Mouse (Mus musculus) myocyte (in vitro differentiated cells): ENCODE data around the gene Ccnd3. TPM values are rescaled to one million over a fixed set of nuclear protein-coding genes. Genes with fewer than 3 reads are reported as not detected.

Experiments used
- H3K27me3 ChIP-seq: one replicate; pipeline ENCODE4 v1.6.1; 2011; ENCODE audit not compliant: control insufficient read depth, insufficient read depth, insufficient read length
- H3K36me3 ChIP-seq: one replicate; pipeline ENCODE4 v1.6.1; 2011; ENCODE audit not compliant: control insufficient read depth, insufficient read depth
- H3K4me2 ChIP-seq: one replicate; pipeline ENCODE4 v1.6.1; 2011; ENCODE audit warnings: low read depth, control low read depth
- H3K4me3 ChIP-seq: one replicate; pipeline ENCODE4 v1.5.1; 2011; ENCODE audit warnings: mild to moderate bottlenecking, control low read depth, moderate library complexity
- H3K79me2 ChIP-seq: one replicate; pipeline ENCODE4 v1.6.1; 2011; ENCODE audit not compliant: control insufficient read depth, insufficient read depth
- H3ac ChIP-seq: one replicate; pipeline ENCODE4 v1.6.1; 2011; ENCODE audit not compliant: control insufficient read depth, insufficient read length
- CEBPB ChIP-seq: IDR thresholded peaks from 2 replicates; pipeline ENCODE4 v1.6.1; 2011; ENCODE audit warnings: mild to moderate bottlenecking, moderate library complexity; ENCODE audit not compliant: poor library complexity, insufficient read depth, severe bottlenecking
- E2F4 ChIP-seq: IDR thresholded peaks from one replicate; pipeline ENCODE4 v1.6.1; 2011; ENCODE audit warnings: mild to moderate bottlenecking, control low read depth, moderate library complexity; ENCODE audit not compliant: insufficient read depth
- MAX ChIP-seq: IDR thresholded peaks from one replicate; pipeline ENCODE4 v1.6.1; 2011; ENCODE audit warnings: low read depth, mild to moderate bottlenecking, control low read depth
- MYOD1 ChIP-seq, 3 experiments: IDR thresholded peaks; one replicate each; pipeline ENCODE4 v1.6.1; 2011; ENCODE audit warnings: control low read depth in 2 of 3, low read depth in 2 of 3, mild to moderate bottlenecking in 2 of 3, moderate library complexity in 1 of 3; ENCODE audit not compliant: insufficient read length in 2 of 3, control insufficient read depth in 1 of 3
- MYOG ChIP-seq, 3 experiments: IDR thresholded peaks; one replicate each; pipeline ENCODE4 v1.6.1; 2011; ENCODE audit warnings: control low read depth in 2 of 3, low read depth in 2 of 3, mild to moderate bottlenecking in 2 of 3; ENCODE audit not compliant: insufficient read length in 2 of 3, control insufficient read depth in 1 of 3, insufficient read depth in 1 of 3
- POLR2A ChIP-seq: IDR thresholded peaks from one replicate; pipeline ENCODE4 v1.6.1; 2011; ENCODE audit warnings: low read depth, mild to moderate bottlenecking, control low read depth, moderate library complexity; ENCODE audit not compliant: insufficient read length
- POLR2AphosphoS2 ChIP-seq: IDR thresholded peaks from one replicate; pipeline ENCODE4 v1.6.1; 2011; ENCODE audit warnings: low read depth, control low read depth; ENCODE audit not compliant: insufficient read length
- REST ChIP-seq: IDR thresholded peaks from one replicate; pipeline ENCODE4 v1.6.1; 2011; ENCODE audit warnings: mild to moderate bottlenecking, control low read depth, moderate library complexity; ENCODE audit not compliant: insufficient read depth, insufficient read length
- SRF ChIP-seq: IDR thresholded peaks from one replicate; pipeline ENCODE4 v1.6.1; 2011; ENCODE audit warnings: low read depth; ENCODE audit not compliant: control insufficient read depth, insufficient read length
- TCF12 ChIP-seq: IDR thresholded peaks from one replicate; pipeline ENCODE4 v1.6.1; 2011; ENCODE audit warnings: mild to moderate bottlenecking, control low read depth; ENCODE audit not compliant: poor library complexity, insufficient read depth, severe bottlenecking
- TCF3 ChIP-seq: IDR thresholded peaks from one replicate; pipeline ENCODE4 v1.6.1; 2011; ENCODE audit warnings: low read depth, control low read depth; ENCODE audit not compliant: insufficient read length
- USF1 ChIP-seq: IDR thresholded peaks from one replicate; pipeline ENCODE4 v1.6.1; 2011; ENCODE audit warnings: low read depth, mild to moderate bottlenecking, control low read depth, moderate library complexity
- polyA plus RNA-seq: library from polyadenylated mRNA; unstranded; fragments of >200 nt; fragmentation: generic; extraction: Trizol; gene quantifications from one replicate; pipeline ENCODE4 v1.2.1, GENCODE M21; 2012; ENCODE audit warnings: missing spikeins

Ccnd3 gene
- polyA plus RNA-seq, 1 experiment: 858 TPM

GRCm38 (mm10) chr17:47475714-47476113 lies 29.1 kb upstream of the Ccnd3 start:
- no peaks in the 10 kb centered on the region for H3K27me3 ChIP-seq
- H3K4me2 ChIP-seq: no peak overlapping the region
- TF ChIP-seq MYOD1 (IDR thresholded peaks at IDR 0.05; ENCODE audit: control insufficient read depth in 1 of 3, insufficient read length in 2 of 3, low read depth in 2 of 3) (no peak), MAX (no peak), E2F4 (no peak)
- no peak overlapping the region for H3K4me3 ChIP-seq
- H3ac ChIP-seq: no peak overlapping the region
- no peaks in the 10 kb centered on the region for H3K79me2 ChIP-seq
- H3K36me3 ChIP-seq: no peaks in the 10 kb centered on the region

GRCm38 (mm10) chr17:47479887-47480286 lies 25.0 kb upstream of the Ccnd3 start:
- no peak overlapping the region for H3ac ChIP-seq
- no peak overlapping the region for H3K4me3 ChIP-seq
- H3K79me2 ChIP-seq: no peaks in the 10 kb centered on the region
- H3K4me2 ChIP-seq: no peak overlapping the region
- no peaks in the 10 kb centered on the region for H3K36me3 ChIP-seq
- TF ChIP-seq TCF12 (no peak), POLR2AphosphoS2 (no peak), MYOD1 (IDR thresholded peaks at IDR 0.05; ENCODE audit: control insufficient read depth in 1 of 3, insufficient read length in 2 of 3, low read depth in 2 of 3) (no peak)
- no peaks in the 10 kb centered on the region for H3K27me3 ChIP-seq

GRCm38 (mm10) chr17:47482401-47482800 lies 22.4 kb upstream of the Ccnd3 start:
- Histone ChIP-seq H3K27me3 (no peaks in the 10 kb centered on the region), H3ac (no peak overlapping the region), H3K79me2 (no peaks in the 10 kb centered on the region), H3K36me3 (no peaks in the 10 kb centered on the region), H3K4me2 (no peak overlapping the region), H3K4me3 (no peak overlapping the region)
- TF ChIP-seq CEBPB (no peak), TCF12 (no peak), E2F4 (no peak), SRF (no peak), POLR2A (no peak), TCF3 (no peak), MYOG (IDR thresholded peaks at IDR 0.05; ENCODE audit: control insufficient read depth in 1 of 3, insufficient read depth in 1 of 3, insufficient read length in 2 of 3, low read depth in 2 of 3) (no peak), MYOD1 (IDR thresholded peaks at IDR 0.05; ENCODE audit: control insufficient read depth in 1 of 3, insufficient read length in 2 of 3, low read depth in 2 of 3) (no peak), MAX (no peak), REST (no peak), POLR2AphosphoS2 (no peak), USF1 (no peak)

GRCm38 (mm10) chr17:47484241-47484921 lies 20.5 kb upstream of the Ccnd3 start:
- no peak overlapping the region for H3ac ChIP-seq
- no peaks in the 10 kb centered on the region for H3K27me3 ChIP-seq
- H3K4me2 ChIP-seq: peak overlapping the region; percentile 4
- H3K4me3 ChIP-seq: no peak overlapping the region
- TF ChIP-seq USF1 (no peak), TCF3 (no peak), MAX (no peak), TCF12 (no peak), CEBPB (no peak), MYOG (IDR thresholded peaks at IDR 0.05; ENCODE audit: control insufficient read depth in 1 of 3, insufficient read depth in 1 of 3, insufficient read length in 2 of 3, low read depth in 2 of 3) (no peak), REST (no peak), SRF (no peak)
- H3K36me3 ChIP-seq: no peaks in the 10 kb centered on the region
- H3K79me2 ChIP-seq: no peaks in the 10 kb centered on the region

GRCm38 (mm10) chr17:47484993-47485392 lies 19.9 kb upstream of the Ccnd3 start:
- Histone ChIP-seq H3K4me2 (peak overlapping the region; percentile 4), H3K27me3 (no peaks in the 10 kb centered on the region), H3ac (no peak overlapping the region), H3K79me2 (no peaks in the 10 kb centered on the region), H3K36me3 (no peaks in the 10 kb centered on the region), H3K4me3 (no peak overlapping the region)
- no peak for TF ChIP-seq MYOG (IDR thresholded peaks at IDR 0.05; ENCODE audit: control insufficient read depth in 1 of 3, insufficient read depth in 1 of 3, insufficient read length in 2 of 3, low read depth in 2 of 3)
- no peak for TF ChIP-seq SRF
- no peak for TF ChIP-seq REST
- no peak for TF ChIP-seq TCF12
- no peak for TF ChIP-seq USF1
- no peak for TF ChIP-seq POLR2AphosphoS2
- no peak for TF ChIP-seq TCF3
- TF ChIP-seq MAX: no peak
- no peak for TF ChIP-seq POLR2A
- no peak for TF ChIP-seq CEBPB
- no peak for TF ChIP-seq E2F4
- TF ChIP-seq MYOD1 (IDR thresholded peaks at IDR 0.05; ENCODE audit: control insufficient read depth in 1 of 3, insufficient read length in 2 of 3, low read depth in 2 of 3): no peak
